Mouse (Mus musculus): ENCODE data around the gene Prdx6. TPM values are rescaled to one million over a fixed set of nuclear protein-coding genes. Genes with fewer than 3 reads are reported as not detected.
A peak's percentile ranks its signal among the peaks of the same experiment; 100 is the strongest.

Prdx6 gene
- 100 to 1,000 TPM; 249 to 347 (median 317) TPM for polyA plus RNA-seq (2017; shearing (Covaris generic))

GRCm38 (mm10) chr1:161250604-161251416, at the start of gene Prdx6:
Gene Prdx6 (minus strand): TSS chr1:161251219.
- peak; percentile 75 for ATAC-seq

DNA sequence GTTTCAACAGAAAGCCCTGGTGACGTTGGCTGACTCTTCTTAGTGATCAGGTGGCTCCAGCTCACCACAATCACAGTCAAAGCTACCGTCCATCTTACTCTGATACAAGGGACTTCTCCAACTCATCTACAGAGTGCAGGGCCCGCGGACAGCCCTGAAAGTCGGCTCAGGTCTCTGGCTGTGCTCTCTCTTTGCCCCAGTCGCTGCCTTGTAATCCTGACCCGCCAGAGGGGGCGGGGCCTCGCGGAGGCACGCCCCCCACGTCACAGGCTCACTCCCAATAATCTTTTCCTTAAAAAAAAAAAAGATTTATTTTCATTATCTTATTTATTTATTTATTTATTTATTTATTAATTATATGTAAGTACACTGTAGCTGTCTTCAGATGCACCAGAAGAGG, 37.2 kb upstream of the Prdx6 start:
- ATAC-seq, result no peak

DNA sequence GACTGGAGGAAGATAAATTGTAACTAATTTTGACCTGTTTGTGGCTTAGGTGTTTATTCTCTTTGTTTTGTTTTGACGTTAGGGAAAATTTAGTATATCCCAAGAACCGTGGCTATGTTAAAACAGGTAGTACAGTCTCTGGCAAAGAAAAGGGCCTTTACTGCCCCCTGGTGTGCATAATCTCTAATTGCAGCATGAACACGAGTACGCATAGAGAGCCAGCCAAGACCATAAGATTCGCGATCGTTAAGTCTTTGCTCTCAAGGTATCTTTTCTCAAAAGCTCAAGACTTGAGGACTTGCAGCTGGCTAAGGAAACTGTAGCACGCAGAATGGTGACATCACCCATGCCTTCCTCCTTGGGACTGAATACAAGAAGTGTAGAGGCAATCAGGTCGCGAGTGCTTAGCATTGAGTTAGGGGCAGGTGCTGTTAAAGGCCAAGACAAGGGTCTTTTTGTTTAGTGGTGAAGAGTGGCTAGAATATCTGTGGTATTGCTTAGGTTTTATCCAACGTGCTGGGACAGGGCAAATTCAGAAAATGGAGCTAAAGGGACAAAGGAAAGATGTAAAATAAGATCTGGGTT, 35.8 kb upstream of the Prdx6 start:
- ATAC-seq, result peak; percentile 60

- ATAC-seq, result no peak
Observed at GRCm38 (mm10) chr1:161281054-161281688, 30.2 kb upstream of the Prdx6 start.

- no peak for ATAC-seq
Observed at GRCm38 (mm10) chr1:161279244-161279908, 28.4 kb upstream of the Prdx6 start.

- ATAC-seq, result no peak
Observed at GRCm38 (mm10) chr1:161273486-161273885, 22.5 kb upstream of the Prdx6 start.

GRCm38 (mm10) chr1:161271461-161271810, 20.4 kb upstream of the Prdx6 start:
- no peak for ATAC-seq

DNA sequence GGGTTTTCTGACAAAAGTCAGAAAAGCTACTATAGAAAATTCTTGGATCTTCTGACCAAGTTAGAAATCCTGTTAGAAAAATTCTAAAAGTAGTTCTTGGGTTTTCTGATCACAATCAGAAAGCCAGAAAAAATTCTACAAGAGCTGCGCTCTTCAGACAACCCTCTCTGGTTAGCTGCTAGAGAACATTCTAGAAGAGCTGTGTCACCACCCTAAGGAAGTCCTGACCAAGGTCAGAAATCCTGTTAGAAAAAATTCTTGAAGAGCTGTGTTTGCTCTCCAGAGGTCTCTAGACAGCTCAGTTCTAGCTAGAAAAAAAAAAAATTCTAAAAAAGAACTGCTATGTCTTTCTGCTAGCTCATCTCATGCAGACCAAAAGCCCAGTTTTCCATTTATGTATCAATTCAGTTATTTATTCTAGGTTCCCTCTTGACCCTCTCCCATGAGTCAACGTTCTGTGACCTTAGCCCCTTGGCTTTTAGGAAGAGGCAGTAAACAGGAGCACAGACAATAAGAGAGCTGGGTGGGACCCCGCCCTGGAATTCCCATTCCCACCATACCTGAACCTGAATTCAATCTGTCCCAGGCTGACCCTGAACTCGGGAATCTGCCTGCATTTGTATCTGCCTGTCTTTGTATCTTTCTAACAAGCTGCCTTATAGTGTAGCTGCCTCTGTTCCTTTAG, 19.9 kb upstream of the Prdx6 start:
- ATAC-seq, result no peak

DNA sequence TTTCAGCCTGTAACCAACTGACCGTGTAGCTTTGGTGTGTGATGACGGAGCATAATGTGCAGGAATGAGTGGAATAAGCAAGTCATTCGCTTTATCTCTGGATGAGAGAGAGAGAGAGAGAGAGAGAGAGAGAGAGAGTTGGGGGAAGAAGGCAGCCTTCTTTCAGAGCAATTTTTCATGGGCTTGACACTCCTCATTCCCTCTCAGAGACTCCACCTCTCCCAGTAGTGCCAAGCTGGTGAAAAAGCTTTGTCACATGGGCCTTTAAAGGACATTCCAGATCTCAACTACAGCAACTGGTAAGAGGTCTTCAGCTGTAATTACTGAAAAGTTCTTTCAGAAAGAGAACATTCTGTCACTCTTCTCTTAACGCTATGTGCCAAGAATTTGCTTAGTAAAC, 18.3 kb upstream of the Prdx6 start:
- ATAC-seq, result no peak

DNA sequence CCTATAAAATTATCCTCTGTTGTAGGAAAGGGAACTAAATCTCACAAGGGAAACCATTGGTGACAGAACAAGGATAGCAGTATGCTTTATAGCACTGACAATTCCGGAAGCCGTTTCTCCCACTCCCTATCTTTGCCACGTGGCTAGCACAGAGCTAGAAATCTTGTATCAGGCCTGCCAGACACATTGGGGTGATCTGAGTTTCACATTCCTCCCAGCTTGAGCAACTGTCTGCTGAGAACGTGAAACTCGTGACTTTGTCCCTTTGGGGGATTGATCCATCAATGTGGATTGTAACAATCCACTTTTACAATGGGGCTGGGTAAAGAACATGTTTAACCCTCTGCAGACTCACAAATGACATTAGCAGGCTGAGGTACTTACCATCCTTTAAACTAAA, 17.9 kb upstream of the Prdx6 start:
- no peak for ATAC-seq

DNA sequence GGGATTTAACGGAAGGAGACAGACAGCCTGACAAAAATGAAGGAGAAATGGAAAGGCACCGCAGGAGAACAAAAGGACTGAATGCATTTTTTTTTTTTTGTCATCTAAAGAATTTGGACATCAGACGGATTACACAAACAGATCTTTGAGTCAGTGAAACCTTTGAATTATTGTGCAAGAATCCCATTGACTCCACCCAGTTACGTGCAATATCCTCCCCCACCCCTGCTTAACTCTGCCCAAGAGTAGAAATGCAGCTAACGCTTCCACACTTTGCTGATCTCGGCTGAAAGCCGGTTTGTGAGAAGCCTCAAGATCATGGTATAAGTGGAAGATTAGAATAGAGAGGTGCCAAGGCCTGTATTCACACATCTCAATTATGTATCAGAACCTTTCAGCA, 17.1 kb upstream of the Prdx6 start:
- no peak for ATAC-seq

- ATAC-seq, result no peak
Observed at GRCm38 (mm10) chr1:161264961-161265360, 13.9 kb upstream of the Prdx6 start.

DNA sequence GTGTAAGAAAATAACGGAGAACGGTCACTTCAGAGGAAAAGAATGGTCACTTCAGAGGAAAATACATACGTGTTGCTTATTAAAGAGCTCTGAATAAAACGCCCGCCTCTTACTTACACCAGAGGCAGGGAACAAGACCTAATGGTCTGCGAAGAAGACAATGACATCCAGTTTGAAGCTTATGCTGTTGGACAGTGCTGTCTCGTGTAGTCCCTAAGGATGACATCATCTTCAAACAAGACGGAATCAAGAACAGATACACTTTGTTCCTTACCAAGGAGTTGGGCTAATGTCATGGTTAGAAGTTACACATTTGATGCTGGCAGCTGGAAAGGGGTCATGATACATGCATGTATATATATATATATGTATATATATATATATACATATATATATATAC, 12.6 kb upstream of the Prdx6 start:
- no peak for ATAC-seq

DNA sequence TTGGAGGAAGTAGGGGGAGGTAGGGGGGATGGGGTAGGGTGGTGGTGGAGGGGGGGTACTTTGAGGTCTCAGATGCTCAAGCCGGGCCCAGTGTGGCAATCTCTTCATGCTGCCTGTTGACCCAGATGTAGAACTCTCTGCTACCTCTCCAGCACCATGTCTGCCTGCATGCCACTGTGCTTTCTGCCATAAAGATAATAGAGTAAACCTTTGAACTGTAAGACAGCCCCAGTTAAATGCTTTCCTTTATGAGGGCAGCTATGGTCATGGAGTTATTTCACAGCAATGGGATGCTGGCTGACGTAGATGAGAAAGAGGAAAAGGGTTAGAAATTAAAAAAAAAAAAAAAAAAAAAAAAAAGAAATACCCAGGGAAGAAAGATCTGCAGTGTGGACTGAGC, 11.5 kb upstream of the Prdx6 start:
- no peak for ATAC-seq

GRCm38 (mm10) chr1:161260761-161261160, 9.7 kb upstream of the Prdx6 start:
- no peak for ATAC-seq

- ATAC-seq, result no peak
Observed at GRCm38 (mm10) chr1:161259142-161259541, 8.1 kb upstream of the Prdx6 start.

- no peak for ATAC-seq
Observed at GRCm38 (mm10) chr1:161258331-161258730, 7.3 kb upstream of the Prdx6 start.

- ATAC-seq, result no peak
Observed at GRCm38 (mm10) chr1:161256918-161257317, 5.9 kb upstream of the Prdx6 start.

DNA sequence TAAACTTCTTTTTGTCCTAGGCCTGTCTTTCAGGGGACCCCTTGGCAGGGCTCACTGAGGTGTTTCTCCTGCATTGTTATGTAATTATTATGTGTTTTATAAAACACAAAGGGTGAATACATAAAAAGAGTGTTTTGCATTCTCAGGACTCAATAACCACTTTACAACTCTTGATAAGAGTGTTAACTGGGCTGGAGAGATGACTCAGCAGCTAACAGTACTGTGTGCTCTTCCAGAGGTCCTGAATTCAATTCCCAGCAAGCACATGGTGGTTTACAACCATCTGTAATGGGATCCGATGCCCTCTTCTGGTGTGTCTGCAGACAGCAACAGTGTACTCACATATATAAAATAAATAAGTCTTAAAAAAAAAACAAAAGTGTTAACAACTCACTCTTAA, 3.3 kb upstream of the Prdx6 start:
- no peak for ATAC-seq

DNA sequence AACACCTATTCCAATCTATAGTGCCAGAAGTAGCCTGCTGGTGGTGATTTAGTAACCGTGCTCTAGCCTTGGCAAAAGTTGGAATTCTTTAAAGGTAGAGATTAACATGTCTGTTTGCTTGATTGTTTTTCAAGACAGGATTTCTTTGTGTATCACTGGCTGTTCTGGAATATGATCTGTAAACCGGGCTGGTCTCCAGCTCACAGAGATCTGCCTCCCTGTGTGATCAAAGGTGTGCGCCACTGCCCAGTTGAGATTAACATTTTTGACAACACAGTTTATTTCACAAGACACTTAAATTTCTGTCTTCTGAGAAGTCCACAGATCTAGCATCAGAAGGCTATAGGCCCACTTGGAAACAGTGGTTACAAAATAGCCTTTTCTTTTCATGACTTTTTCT, 1.9 kb upstream of the Prdx6 start:
- ATAC-seq, result no peak

DNA sequence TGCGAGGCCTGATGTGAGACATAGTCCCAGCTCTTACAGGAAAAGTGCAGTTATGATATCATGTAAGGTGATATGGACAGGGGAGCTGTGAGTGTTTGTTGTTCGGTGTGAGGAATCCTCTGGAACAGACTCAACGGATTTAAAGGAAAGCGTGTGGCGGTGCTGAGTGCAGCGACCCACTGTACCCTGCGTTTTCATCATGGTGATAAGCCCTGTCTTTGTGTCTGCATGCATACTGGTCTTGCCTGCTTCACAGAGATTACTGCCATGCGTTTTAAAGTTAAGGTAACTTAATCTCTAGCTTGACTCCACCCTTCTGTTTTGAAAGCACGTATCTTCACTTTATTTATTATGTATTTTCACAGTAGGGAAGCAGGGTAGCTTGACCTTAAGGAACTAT, 1.3 kb upstream of the Prdx6 start:
- ATAC-seq, result no peak

- ATAC-seq, result peak; percentile 83
Observed at GRCm38 (mm10) chr1:161251417-161252265, 622 bp upstream of the Prdx6 start.
